Mouse (Mus musculus) cerebellum, adult 2 months (tissue): Measurements from ENCODE around the gene Rfx8.

Experiments used
- CTCF ChIP-seq: fragments of 200-500 bp; IDR thresholded peaks from 2 replicates; pipeline ENCODE4 v1.5.1; 2011; ENCODE audit warnings: low read depth, mild to moderate bottlenecking, control low read depth, low read length, moderate library complexity, borderline replicate concordance; ENCODE audit not compliant: insufficient read depth
- POLR2A ChIP-seq: fragments of 200-500 bp; IDR thresholded peaks from 2 replicates; pipeline ENCODE4 v1.6.1; 2011; ENCODE audit warnings: low read length, control low read depth, borderline replicate concordance; ENCODE audit not compliant: insufficient read depth

DNA sequence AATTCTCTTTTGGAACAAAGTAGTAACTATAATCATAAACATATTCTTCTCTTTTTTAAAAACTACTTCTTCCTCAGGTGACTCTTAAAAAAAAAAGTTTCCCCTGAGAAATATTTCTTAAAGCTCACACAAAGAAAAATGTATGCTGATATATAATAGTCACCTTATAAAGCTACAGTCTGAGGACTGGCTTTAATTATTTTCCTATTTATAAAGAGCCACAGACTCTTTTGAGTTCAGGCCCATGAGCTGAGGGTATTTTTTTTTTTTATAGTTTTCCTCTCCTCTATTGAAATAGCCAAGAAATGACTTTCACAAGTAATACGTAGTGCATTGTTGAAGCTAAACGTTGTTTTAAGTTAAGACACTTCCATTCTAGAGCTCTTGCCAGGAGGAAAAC, 611 bp downstream of the Rfx8 start:
- TF ChIP-seq POLR2A (no peak), CTCF (no peak)
